ENCODE assay signal across 9 mouse cellular contexts in the genomic region with DNA sequence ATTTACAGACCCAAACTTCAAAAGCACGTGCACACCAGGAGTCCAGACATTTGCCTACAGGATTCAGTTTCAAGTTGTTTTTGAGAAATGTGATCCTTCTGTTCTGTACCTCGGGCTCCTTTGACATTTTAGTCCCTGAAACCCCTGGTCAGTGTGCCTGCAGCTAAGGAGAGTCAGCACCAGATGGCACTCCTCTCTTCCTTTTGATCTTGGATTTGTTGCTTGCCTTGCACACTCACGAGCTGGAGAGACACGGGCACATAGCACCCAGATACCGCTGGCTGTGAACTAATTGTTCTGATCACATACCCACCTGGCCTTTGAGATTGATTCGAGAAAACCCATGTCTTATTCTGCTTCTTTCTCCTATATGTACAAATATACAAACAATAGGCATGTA.
DNase-seq lines count a peak whose midpoint lies in the region; ATAC-seq lines count a peak whose summit lies in the region.
"Had no signal": no experiment of that assay in that cellular context is flagged by ENCODE, and none has a peak within 500 bp of the region (broad histone marks: within the 10 kb centered on the region; RNA-seq: fewer than 3 reads in every experiment).

No protein-coding gene starts in this region.

- no peaks in the 10 kb centered on the region for H3K27me3 ChIP-seq in hindbrain, embryonic 11.5 days (ENCODE audit: control insufficient read depth, insufficient read depth, low read length)
- H3K27me3 ChIP-seq in midbrain, embryonic 11.5 days (ENCODE audit: control insufficient read depth, insufficient read depth, low read length), result no peaks in the 10 kb centered on the region
- H3K27me3 ChIP-seq: liver, embryonic 15.5 days had no signal

- H3K27ac ChIP-seq in hindbrain, embryonic 11.5 days (ENCODE audit: low read depth, low read length), result no peak overlapping the region
- H3K27ac ChIP-seq in midbrain, embryonic 11.5 days (ENCODE audit: low read depth, low read length), result no peak overlapping the region
- H3K27ac ChIP-seq: liver, embryonic 15.5 days had no signal

- H3K4me3 ChIP-seq in hindbrain, embryonic 11.5 days (ENCODE audit: low read depth, low read length), result no peak overlapping the region
- H3K4me3 ChIP-seq in midbrain, embryonic 11.5 days (ENCODE audit: low read depth, low read length), result no peak overlapping the region
- H3K4me3 ChIP-seq: liver, embryonic 15.5 days had no signal

- ATAC-seq in hindbrain, embryonic 11.5 days (ENCODE audit: low FRiP score), result peak; percentile 79
- peak; percentile 84; the same call in 1 of the 2 replicates for ATAC-seq in midbrain, embryonic 11.5 days (ENCODE audit: low FRiP score)

- H3K9me3 ChIP-seq in hindbrain, embryonic 11.5 days (ENCODE audit: control insufficient read depth, low read length), result no peaks in the 10 kb centered on the region
- H3K9me3 ChIP-seq in midbrain, embryonic 11.5 days (ENCODE audit: control insufficient read depth, low read length), result no peaks in the 10 kb centered on the region
- H3K9me3 ChIP-seq: liver, embryonic 15.5 days had no signal

- H3K4me1 ChIP-seq in hindbrain, embryonic 11.5 days (replicated peaks; ENCODE audit: control insufficient read depth, insufficient read depth, low read length), result no peaks in the 10 kb centered on the region
- H3K4me1 ChIP-seq in midbrain, embryonic 11.5 days (ENCODE audit: control insufficient read depth, insufficient read depth, low read length), result no peaks in the 10 kb centered on the region
- H3K4me1 ChIP-seq: liver, embryonic 15.5 days had no signal

- 20% methylated on average over 6 of the region's 6 CpGs for WGBS in hindbrain, embryonic 11.5 days
- WGBS in midbrain, embryonic 11.5 days, result 26% methylated on average over 6 of the region's 6 CpGs

- no peak overlapping the region for H3K4me2 ChIP-seq in hindbrain, embryonic 11.5 days (replicated peaks; ENCODE audit: low read depth, low read length)
- H3K4me2 ChIP-seq in midbrain, embryonic 11.5 days, result no peak overlapping the region
- H3K4me2 ChIP-seq: liver, embryonic 15.5 days had no signal

- no peak overlapping the region for H3K9ac ChIP-seq in hindbrain, embryonic 11.5 days (ENCODE audit: low read depth, low read length)
- H3K9ac ChIP-seq in midbrain, embryonic 11.5 days (ENCODE audit: low read length), result no peak overlapping the region
- H3K9ac ChIP-seq: liver, embryonic 15.5 days had no signal

- no peaks in the 10 kb centered on the region for H3K36me3 ChIP-seq in hindbrain, embryonic 11.5 days (ENCODE audit: control insufficient read depth, insufficient read depth, low read length)
- no peaks in the 10 kb centered on the region for H3K36me3 ChIP-seq in midbrain, embryonic 11.5 days (ENCODE audit: control insufficient read depth, insufficient read depth, low read length)
- H3K36me3 ChIP-seq: liver, embryonic 15.5 days had no signal

- peak; percentile 5 for DNase-seq in thymus, postnatal 4 days
- no peak for DNase-seq in thymus, adult 18-20 months
- DNase-seq in embryo, embryonic 10.5 days (ENCODE audit: low spot score), result peak; percentile 79
- DNase-seq in hindbrain, embryonic 11.5 days (ENCODE audit: low spot score), result peak; percentile 61
- peak; percentile 27 to 45 for DNase-seq in layer of hippocampus, postnatal 14 days (ENCODE audit: low spot score in 2 of 2)
- DNase-seq in midbrain, embryonic 11.5 days (ENCODE audit: low spot score, missing footprints), result no peak
- DNase-seq in T-cell, adult 2 months (ENCODE audit: low spot score), result no peak
- DNase-seq in thymus, postnatal 36 days, result no peak

Comparison
In these comparisons a context has a peak if more than half of its experiments do, and no peak if none do; other contexts are left out.
1. DNase-seq: peak in thymus, postnatal 4 days (single experiment), embryo, embryonic 10.5 days (single experiment), hindbrain, embryonic 11.5 days (single experiment) and layer of hippocampus, postnatal 14 days (2 of 2); none in thymus, adult 18-20 months (0 of 2), midbrain, embryonic 11.5 days (single experiment), T-cell, adult 2 months (single experiment) and thymus, postnatal 36 days (0 of 2).